Mouse (Mus musculus): ENCODE data around the gene Sdccag8.

DNA sequence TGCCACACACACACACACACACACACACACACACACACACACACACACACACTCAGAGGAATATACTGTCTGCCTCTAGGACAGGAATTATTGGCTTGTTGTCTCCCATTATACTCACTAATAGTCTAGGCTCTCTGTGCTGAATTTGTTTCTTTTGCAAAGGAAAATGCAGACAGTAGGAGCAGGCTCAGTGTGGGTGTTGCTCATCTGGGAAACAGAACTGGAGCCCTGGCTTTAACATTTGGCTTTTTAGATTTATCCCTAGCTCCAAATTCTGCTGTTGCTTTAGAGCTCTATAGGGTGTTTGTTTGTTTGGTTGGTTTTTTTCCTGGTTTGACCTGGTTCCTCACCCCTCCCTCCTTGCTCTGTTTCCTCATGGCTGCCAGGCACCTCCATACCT, 164.8 kb downstream of the Sdccag8 start:
- TF ChIP-seq CTCF (IDR thresholded peaks at IDR 0.05; ENCODE audit: extremely low read depth, insufficient read depth, insufficient read length, insufficient replicate concordance) = no peak
- no peak for TF ChIP-seq POLR2A (IDR thresholded peaks at IDR 0.05; ENCODE audit: low read depth, low read length)
